Mouse (Mus musculus) MEL (cell line): ENCODE measurements around the gene Glod4.

Experiments
- CTCF ChIP-seq, 3 experiments: IDR thresholded peaks in 2 of 3; conservative IDR thresholded peaks in 1 of 3; 2 replicates each; pipeline ENCODE4 v1.5.1; 2011 to 2012; ENCODE audit warnings: low read length in 3 of 3, low read depth in 2 of 3, mild to moderate bottlenecking in 2 of 3, improper control_type of control experiment in 1 of 3, inconsistent platforms in 1 of 3, mixed read lengths in 1 of 3, moderate library complexity in 1 of 3; ENCODE audit not compliant: control insufficient read depth in 1 of 3, insufficient read depth in 1 of 3, poor library complexity in 1 of 3, severe bottlenecking in 1 of 3
- TBP ChIP-seq: IDR thresholded peaks from 2 replicates; pipeline ENCODE4 v1.8.0; 2011; ENCODE audit warnings: low read depth, low read length, improper control_type of control experiment

GRCm38 (mm10) chr11:76201761-76202674, 41.5 kb downstream of the Glod4 start:
- 0 out of 6 replicates have a peak, but pooled peaks of 1 of the 3 experiments have one; percentile 4 for TF ChIP-seq CTCF (IDR thresholded peaks at IDR 0.05 in 2 of 3, conservative IDR thresholded peaks at IDR 0.05 in 1 of 3; ENCODE audit: control insufficient read depth in 1 of 3, insufficient read depth in 1 of 3, low read depth in 2 of 3, low read length in 3 of 3, poor library complexity in 1 of 3, severe bottlenecking in 1 of 3)
- no peak for TF ChIP-seq TBP
